13 mouse cellular contexts compared by ENCODE assay signal in genomic region chr12:85822051-85822450, GRCm38 (mm10). TPM values are rescaled to one million over a fixed set of nuclear protein-coding genes. Genes with fewer than 3 reads are reported as not detected.
A peak's percentile ranks its signal among the peaks of the same experiment; 100 is the strongest.
DNase-seq lines count a peak whose midpoint lies in the region; ATAC-seq and TF ChIP-seq lines count a peak whose summit lies in the region.
"Had no signal": no experiment of that assay in that cellular context is flagged by ENCODE, and none has a peak within 500 bp of the region (broad histone marks: within the 10 kb centered on the region; RNA-seq: fewer than 3 reads in every experiment).

No protein-coding gene starts in this region.

- WGBS in kidney, embryonic 14.5 days: 78% methylated on average over 9 of the region's 9 CpGs
- WGBS in kidney, adult 2 months: 80% methylated on average over 9 of the region's 9 CpGs

- DNase-seq in CD4-positive, CD25-positive, alpha-beta regulatory T cell, adult 2 months (ENCODE audit: low read depth, low spot score): peak; percentile 21
- peak; percentile 23 to 46 for DNase-seq in kidney, postnatal 25 days
- peak; percentile 53 for DNase-seq in thymus, postnatal 4 days
- no peak for DNase-seq in thymus, postnatal 10 days (ENCODE audit: low spot score in 2 of 2)
- no peak for DNase-seq in right cerebral cortex, adult 18-20 months
- no peak for DNase-seq in kidney, adult 2 months
- DNase-seq: cerebellum, adult 8-10 months; kidney, adult 18-20 months had no signal

- no peak for TF ChIP-seq POLR2A in kidney, adult 2 months (IDR thresholded peaks at IDR 0.05; ENCODE audit: low read depth, low read length)

- H3K27me3 ChIP-seq in kidney, embryonic 14.5 days (ENCODE audit: control insufficient read depth, insufficient read depth, low read length): no peaks in the 10 kb centered on the region
- no peaks in the 10 kb centered on the region for H3K27me3 ChIP-seq in kidney, adult 2 months (replicated peaks; ENCODE audit: control insufficient read depth, insufficient read depth, low read length)
- H3K27me3 ChIP-seq: embryonic facial prominence, embryonic 12.5 days; limb, embryonic 15.5 days had no signal

- TF ChIP-seq CTCF in kidney, adult 2 months (conservative IDR thresholded peaks at IDR 0.05; ENCODE audit: insufficient read depth, insufficient read length, low read depth, low read length): no peak

- ATAC-seq in CD4-positive, CD25-positive, alpha-beta regulatory T cell, adult 4 months: no peak
- no peak for ATAC-seq in kidney, embryonic 14.5 days (ENCODE audit: low FRiP score, low TSS enrichment)

- peaks cover 10% of the 10 kb centered on the region; the same call in 1 of the 2 replicates for H3K4me1 ChIP-seq in kidney, embryonic 14.5 days (ENCODE audit: control insufficient read depth, insufficient read depth, low read length)
- H3K4me1 ChIP-seq in kidney, adult 2 months (ENCODE audit: control insufficient read depth, insufficient read depth, low read length): peaks cover 5% of the 10 kb centered on the region; the same call in 1 of the 2 replicates

- H3K27ac ChIP-seq in kidney, embryonic 14.5 days (ENCODE audit: low read depth, low read length): no peak overlapping the region
- H3K27ac ChIP-seq in kidney, adult 2 months (ENCODE audit: insufficient read depth, low read depth, low read length): no peak overlapping the region
- H3K27ac ChIP-seq: embryonic facial prominence, embryonic 12.5 days; hindbrain, embryonic 10.5 days; limb, embryonic 15.5 days had no signal

- H3K9me3 ChIP-seq in kidney, embryonic 14.5 days (ENCODE audit: control insufficient read depth, low read length): no peaks in the 10 kb centered on the region
- H3K9me3 ChIP-seq: embryonic facial prominence, embryonic 12.5 days; hindbrain, embryonic 10.5 days; limb, embryonic 15.5 days had no signal

- H3K36me3 ChIP-seq in kidney, embryonic 14.5 days (ENCODE audit: control insufficient read depth, insufficient read depth, low read length): peaks cover 28% of the 10 kb centered on the region
- no peaks in the 10 kb centered on the region for H3K36me3 ChIP-seq in kidney, adult 2 months (ENCODE audit: control insufficient read depth, insufficient read depth, low read length)

- no peak overlapping the region for H3K4me3 ChIP-seq in kidney, embryonic 14.5 days (ENCODE audit: low read length)
- H3K4me3 ChIP-seq in kidney, adult 2 months (ENCODE audit: insufficient read depth, low read depth, low read length): no peak overlapping the region
- H3K4me3 ChIP-seq: embryonic facial prominence, embryonic 12.5 days; hindbrain, embryonic 10.5 days; limb, embryonic 15.5 days had no signal

- no peak overlapping the region for H3K9ac ChIP-seq in kidney, embryonic 14.5 days (ENCODE audit: low read depth, low read length)
- H3K9ac ChIP-seq: embryonic facial prominence, embryonic 12.5 days; limb, embryonic 15.5 days had no signal

- H3K4me2 ChIP-seq in kidney, embryonic 14.5 days (replicated peaks; ENCODE audit: low read depth, low read length): no peak overlapping the region
- H3K4me2 ChIP-seq: embryonic facial prominence, embryonic 12.5 days; limb, embryonic 15.5 days had no signal

RNA-seq across cellular contexts. Expression of gene Erg28, which starts 2.3 kb away (rescaled TPM):
- 100 to 1,000 TPM; 140 to 169 TPM for polyA plus RNA-seq in CD4-positive, CD25-positive, alpha-beta regulatory T cell, adult 4 months (2017; shearing (Covaris generic))
- 117 and 153 TPM in 2 replicates for polyA plus RNA-seq in kidney, embryonic 14.5 days (2014; fragmentation: Nextera tagmentation; extraction: Ambion mirVana)
- polyA plus RNA-seq in kidney, adult 2 months (2012; rRNA removed): 43.1 and 48.4 TPM in 2 replicates

RNA-seq across cellular contexts. Expression of gene Ttll5, which starts 2.4 kb away (rescaled TPM):
- polyA plus RNA-seq in CD4-positive, CD25-positive, alpha-beta regulatory T cell, adult 4 months (2017; shearing (Covaris generic)): 10 to 100 TPM in 1 of 2 experiments, 1 to 10 TPM in 1; 8.3 to 11.0 TPM
- polyA plus RNA-seq in kidney, embryonic 14.5 days (2014; fragmentation: Nextera tagmentation; extraction: Ambion mirVana): 11.9 and 17.0 TPM in 2 replicates
- 12.0 and 12.9 TPM in 2 replicates for polyA plus RNA-seq in kidney, adult 2 months (2012; rRNA removed)

Comparison
In these comparisons a context has a peak if more than half of its experiments do, and no peak if none do; other contexts are left out.
1. DNase-seq: peak in CD4-positive, CD25-positive, alpha-beta regulatory T cell, adult 2 months (single experiment), kidney, postnatal 25 days (2 of 2) and thymus, postnatal 4 days (single experiment); none in thymus, postnatal 10 days (0 of 2), right cerebral cortex, adult 18-20 months (single experiment) and kidney, adult 2 months (single experiment).